Mouse (Mus musculus) monocyte, adult 5-6 weeks (primary cell): ENCODE data around the gene Yod1. TPM values are rescaled to one million over a fixed set of nuclear protein-coding genes. Genes with fewer than 3 reads are reported as not detected.

Experiments used
- ATAC-seq: fragments of 153-309, 156-312 bp; replicated peaks from 2 replicates; pipeline ENCODE4 v1.8.0; 2017; ENCODE audit warnings: mild to moderate bottlenecking; ENCODE audit not compliant: low TSS enrichment, insufficient number of reproducible peaks, severe bottlenecking, poor library complexity, low FRiP score
- total RNA-seq: library from RNA; stranded (forward); fragments of 200-1000, 200-491, 200-594 nt; gene quantifications from 3 replicates; pipeline ENCODE4 v1.2.3, GENCODE M21; 2017

Gene Yod1
- total RNA-seq, 1 experiment from 2014 or later: 7.4 TPM

DNA sequence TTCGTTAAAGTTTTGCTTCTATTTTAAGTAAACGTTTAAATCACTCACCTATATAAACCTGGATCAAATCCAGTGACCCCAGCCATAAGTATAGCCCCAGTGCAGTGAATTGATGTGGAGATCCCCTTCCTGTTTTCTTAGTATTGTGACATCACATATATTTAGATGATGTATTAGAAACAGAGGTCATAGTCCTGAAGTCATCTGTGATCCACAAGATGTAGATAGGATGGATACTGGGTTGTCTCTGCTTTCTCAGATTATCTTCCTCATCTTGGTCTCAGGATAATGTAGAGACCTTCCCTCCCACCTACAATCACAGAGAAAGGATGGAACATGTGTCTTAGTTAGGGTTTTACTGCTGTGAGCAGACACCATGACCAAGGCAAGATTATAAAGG lies 12.0 kb downstream of the Yod1 start, which contains the start of gene Pfkfb2:
TSS of gene Pfkfb2 (minus strand) at position 101 of the 400 bp plus-strand sequence.
- no peak for ATAC-seq

DNA sequence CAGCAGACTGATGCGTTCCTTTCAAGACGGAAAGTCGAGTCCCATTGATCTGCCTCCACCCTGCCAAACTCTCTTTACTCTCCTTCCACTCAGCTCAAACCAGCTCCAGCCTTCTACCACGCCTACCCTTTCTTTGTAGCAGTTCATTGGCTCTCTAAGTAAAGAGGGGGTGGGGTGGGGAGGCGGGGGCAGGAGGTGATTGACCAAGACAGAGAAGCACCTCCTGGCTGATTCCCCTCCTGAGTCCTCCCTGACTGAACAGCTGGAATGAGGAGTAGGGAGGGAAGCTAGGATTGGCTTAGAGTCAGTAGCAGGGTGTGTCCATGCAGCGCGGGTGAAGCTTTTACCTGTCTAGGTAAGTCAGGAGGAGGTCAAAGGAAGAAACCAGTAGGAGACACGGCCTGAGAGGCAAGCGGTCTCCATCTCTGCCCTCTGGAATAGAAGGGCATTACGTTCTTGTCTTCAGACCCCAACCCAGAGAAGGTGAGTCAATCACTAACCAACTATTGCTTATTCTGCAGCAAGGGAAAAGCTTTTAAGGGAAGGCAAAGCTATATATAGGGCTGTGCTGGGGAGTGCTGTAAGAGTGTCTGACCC lies 14.7 kb downstream of the Yod1 start, which contains the start of gene AA986860:
TSS of gene AA986860 (plus strand) at position 236 of the 597 bp plus-strand sequence.
- no peak for ATAC-seq

GRCm38 (mm10) chr1:130732706-130733658 lies 15.9 kb downstream of the Yod1 start:
- ATAC-seq: no peak

GRCm38 (mm10) chr1:130733671-130734070 lies 16.5 kb downstream of the Yod1 start:
- no peak for ATAC-seq

DNA sequence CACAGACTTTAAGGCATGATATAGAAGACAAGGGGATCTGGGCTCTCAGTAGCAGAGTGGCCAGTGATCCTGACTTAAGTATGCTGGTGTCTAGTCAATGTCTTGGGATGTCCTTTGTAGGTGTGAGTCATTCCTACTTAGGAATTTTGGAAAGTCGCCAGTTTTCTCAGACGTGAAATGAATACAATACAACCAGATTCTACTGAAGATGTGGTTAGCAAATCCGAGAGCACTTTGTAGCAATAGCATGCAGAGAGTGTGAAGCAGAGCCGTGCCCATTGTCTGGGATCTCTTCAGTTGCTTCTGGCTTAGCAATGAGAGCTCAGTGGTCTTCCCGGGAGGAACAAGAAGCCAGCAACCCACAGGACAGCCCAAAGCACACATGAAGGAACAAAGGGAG lies 17.3 kb downstream of the Yod1 start:
- no peak for ATAC-seq

GRCm38 (mm10) chr1:130734852-130735251 lies 17.7 kb downstream of the Yod1 start:
- no peak for ATAC-seq

DNA sequence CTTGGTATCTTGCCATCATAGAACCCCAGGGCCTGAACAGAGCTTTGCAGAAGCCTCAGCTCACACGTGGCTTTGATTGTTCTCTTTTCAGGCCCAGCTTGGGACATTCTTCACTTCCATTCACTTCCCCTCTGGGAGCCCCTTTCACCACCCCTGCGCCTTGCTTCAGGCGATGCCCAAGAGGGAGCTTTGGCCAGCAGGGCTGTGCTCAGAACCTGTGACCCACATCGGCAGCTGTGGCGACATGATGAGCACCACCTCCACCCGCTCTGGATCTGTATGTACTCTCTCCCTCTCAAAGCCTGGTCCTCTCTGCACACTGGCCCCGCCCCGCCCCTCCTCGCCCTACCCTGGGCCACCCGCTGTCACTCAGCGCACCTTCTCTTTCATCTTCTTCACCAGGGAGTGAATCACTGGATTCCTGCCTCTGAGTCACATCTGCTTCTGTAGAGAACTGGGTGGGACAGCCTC lies 20.3 kb downstream of the Yod1 start:
- no peak for ATAC-seq

GRCm38 (mm10) chr1:130737916-130738315 lies 20.8 kb downstream of the Yod1 start:
- ATAC-seq: no peak

- ATAC-seq: no peak
Measured at GRCm38 (mm10) chr1:130738551-130739106, 21.5 kb downstream of the Yod1 start.

- no peak for ATAC-seq
Measured at GRCm38 (mm10) chr1:130739636-130740035, 22.5 kb downstream of the Yod1 start.

DNA sequence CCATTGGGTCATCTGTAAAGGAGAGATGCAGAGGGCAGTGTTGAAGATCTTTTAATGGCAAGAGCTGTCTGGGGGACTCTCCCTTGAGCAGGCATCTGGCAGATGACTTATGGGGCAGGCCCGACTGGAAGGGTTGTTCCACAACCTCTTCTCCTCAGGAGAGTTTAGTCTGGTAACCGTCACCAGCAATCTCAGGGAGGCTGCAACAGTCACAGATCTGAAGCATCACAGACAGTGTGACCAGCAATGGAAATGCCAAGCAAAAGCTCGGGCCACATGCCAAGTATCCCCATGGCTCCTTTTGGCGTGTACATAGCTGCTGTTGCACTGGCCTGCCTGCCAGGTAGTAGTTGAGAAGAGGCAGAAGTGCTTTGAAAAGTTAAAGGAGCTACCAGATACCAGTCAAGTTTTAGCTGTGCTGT lies 23.1 kb downstream of the Yod1 start:
- ATAC-seq: no peak

DNA sequence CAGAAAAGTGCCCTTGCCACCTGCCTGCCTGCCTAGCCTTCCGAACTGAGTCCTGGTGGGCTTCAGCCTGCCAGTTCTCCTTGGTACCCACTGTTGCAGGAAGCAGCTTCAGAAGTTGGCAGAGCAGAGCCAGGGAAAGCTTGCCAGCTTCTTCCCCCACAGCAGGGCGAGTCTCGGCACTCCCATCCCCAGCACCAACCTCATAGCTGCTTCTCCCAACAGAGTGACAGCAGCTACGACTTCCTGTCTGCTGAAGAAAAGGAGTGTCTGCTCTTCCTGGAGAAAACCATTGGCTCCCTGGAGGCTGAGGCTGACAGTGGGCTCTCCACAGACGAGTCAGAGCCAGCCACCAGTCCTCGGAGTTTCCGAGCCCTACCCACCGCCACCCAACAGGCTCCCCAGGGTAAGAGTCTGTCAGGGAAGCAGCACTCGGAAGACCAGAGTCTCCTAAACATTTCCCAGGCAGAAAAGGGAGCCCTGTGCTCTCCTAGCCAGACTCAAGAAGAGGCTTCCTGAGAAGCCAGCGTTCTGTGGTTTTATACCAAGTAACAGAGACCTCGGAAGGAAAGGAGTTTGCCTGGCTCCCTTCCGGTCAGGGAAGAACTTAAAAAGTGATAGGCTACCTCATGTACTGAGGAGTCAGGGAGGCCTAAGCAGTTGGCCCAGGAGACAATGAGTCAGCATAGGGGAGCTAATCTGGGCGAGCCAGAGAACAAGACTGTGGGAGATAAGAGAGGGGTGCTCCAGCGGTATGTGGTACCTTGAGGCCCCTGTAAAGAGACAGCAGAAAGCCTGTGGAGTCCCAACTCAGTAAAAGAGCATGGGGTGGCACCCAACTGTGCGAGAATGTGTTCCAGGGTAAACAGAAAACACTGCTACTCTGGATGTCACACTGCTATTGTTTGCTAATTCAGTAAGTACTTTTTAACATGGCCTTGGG lies 23.9 kb downstream of the Yod1 start:
- no peak for ATAC-seq

DNA sequence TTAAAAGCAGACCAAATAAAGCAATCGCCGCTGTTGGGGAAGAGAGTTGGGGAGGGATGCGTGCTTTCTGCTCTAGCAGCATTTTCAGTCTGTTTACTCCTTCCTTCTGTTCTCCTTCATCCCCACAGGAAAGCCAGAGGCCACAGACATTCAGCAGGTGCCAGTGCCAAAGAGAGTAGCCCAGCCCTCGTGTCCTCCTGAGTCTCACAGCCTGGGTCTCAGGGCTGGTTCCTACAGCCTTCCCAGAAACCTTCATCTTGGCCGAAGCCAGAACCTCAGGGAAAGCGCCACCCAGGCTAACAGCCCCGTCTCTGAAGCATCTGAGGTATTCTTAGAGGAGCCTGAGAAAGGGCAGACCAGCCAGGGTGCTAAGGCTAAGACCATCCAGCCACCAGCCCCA lies 25.1 kb downstream of the Yod1 start:
- no peak for ATAC-seq

DNA sequence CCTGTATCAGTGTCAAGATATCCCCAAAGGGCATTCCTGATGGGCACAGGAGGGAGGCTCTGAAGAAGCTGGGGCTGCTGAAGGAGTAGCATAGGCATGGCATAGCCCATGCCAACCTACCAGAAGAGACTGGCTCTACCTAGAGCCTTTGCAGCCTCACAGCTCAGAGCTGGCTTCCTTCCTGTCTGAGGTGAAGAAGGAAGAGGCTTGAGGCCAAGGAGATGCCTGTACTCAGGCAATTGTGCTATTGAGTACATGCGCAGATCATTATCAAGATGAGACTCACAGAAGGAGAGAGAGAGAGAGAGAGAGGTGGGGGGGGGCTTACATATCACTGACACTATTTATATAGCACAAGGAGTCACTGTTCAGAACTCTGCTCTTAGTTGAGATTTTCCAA lies 26.6 kb downstream of the Yod1 start:
- no peak for ATAC-seq

- ATAC-seq: no peak
Measured at GRCm38 (mm10) chr1:130744217-130744616, 27.1 kb downstream of the Yod1 start.

GRCm38 (mm10) chr1:130744961-130745360 lies 27.8 kb downstream of the Yod1 start:
- no peak for ATAC-seq

GRCm38 (mm10) chr1:130745591-130745990 lies 28.5 kb downstream of the Yod1 start:
- ATAC-seq: no peak

- ATAC-seq: no peak
Measured at GRCm38 (mm10) chr1:130746819-130747218, 29.7 kb downstream of the Yod1 start.
